Mouse (Mus musculus): ENCODE measurements around the gene Arl3. TPM values are rescaled to one million over a fixed set of nuclear protein-coding genes. Genes with fewer than 3 reads are reported as not detected.

The Arl3 gene
- polyA plus RNA-seq, 1 experiment from 2014 or later, result 159 TPM

- Histone ChIP-seq H3K9ac (ENCODE audit: low read length) (no peak overlapping the region), H3K27ac (ENCODE audit: low read depth, low read length) (no peak overlapping the region), H3K9me3 (replicated peaks; ENCODE audit: control insufficient read depth, low read length) (no peaks in the 10 kb centered on the region)
Measured at GRCm38 (mm10) chr19:46533525-46533924, 39.5 kb downstream of the Arl3 start.

GRCm38 (mm10) chr19:46533066-46533465 lies 39.9 kb downstream of the Arl3 start:
- ATAC-seq (no peak), DNase-seq (ENCODE audit: low spot score) (no peak)
- Histone ChIP-seq H3K4me3 (ENCODE audit: low read depth, low read length) (no peak overlapping the region), H3K9me3 (replicated peaks; ENCODE audit: control insufficient read depth, low read length) (no peaks in the 10 kb centered on the region), H3K9ac (ENCODE audit: low read length) (no peak overlapping the region), H3K27me3 (replicated peaks; ENCODE audit: control insufficient read depth, insufficient read depth, low read length) (no peaks in the 10 kb centered on the region), H3K27ac (ENCODE audit: low read depth, low read length) (0 out of 2 replicates have a peak overlapping the region, but pooled peaks have one; percentile 21), H3K4me2 (ENCODE audit: low read length) (no peak overlapping the region), H3K4me1 (ENCODE audit: control insufficient read depth, insufficient read depth, low read length) (peaks cover 49% of the 10 kb centered on the region), H3K36me3 (ENCODE audit: control insufficient read depth, insufficient read depth, low read length) (peaks cover 12% of the 10 kb centered on the region)
- 66% methylated on average over 4 of the region's 4 CpGs for WGBS

More at GRCm38 (mm10) chr19:46533525-46533924, 39.5 kb downstream of the Arl3 start:
- no peak overlapping the region for H3K4me3 ChIP-seq (ENCODE audit: low read depth, low read length)
- WGBS, result 80% methylated on average over 5 of the region's 5 CpGs
- no peak for DNase-seq (ENCODE audit: low spot score)
- no peaks in the 10 kb centered on the region for H3K27me3 ChIP-seq (replicated peaks; ENCODE audit: control insufficient read depth, insufficient read depth, low read length)
- H3K4me2 ChIP-seq (ENCODE audit: low read length), result no peak overlapping the region
- ATAC-seq, result no peak
- H3K36me3 ChIP-seq (ENCODE audit: control insufficient read depth, insufficient read depth, low read length), result peaks cover 16% of the 10 kb centered on the region
- peaks cover 44% of the 10 kb centered on the region for H3K4me1 ChIP-seq (ENCODE audit: control insufficient read depth, insufficient read depth, low read length)

GRCm38 (mm10) chr19:46532031-46532688 lies 40.8 kb downstream of the Arl3 start:
- Histone ChIP-seq H3K4me1 (ENCODE audit: control insufficient read depth, insufficient read depth, low read length) (peaks cover 56% of the 10 kb centered on the region), H3K36me3 (ENCODE audit: control insufficient read depth, insufficient read depth, low read length) (peaks cover 9% of the 10 kb centered on the region), H3K4me2 (ENCODE audit: low read length) (no peak overlapping the region), H3K27ac (ENCODE audit: low read depth, low read length) (peak overlapping the region; percentile 33; the same call in 1 of the 2 replicates), H3K9me3 (replicated peaks; ENCODE audit: control insufficient read depth, low read length) (no peaks in the 10 kb centered on the region), H3K9ac (ENCODE audit: low read length) (peak overlapping the region; percentile 32; the same call in 1 of the 2 replicates), H3K4me3 (ENCODE audit: low read depth, low read length) (no peak overlapping the region), H3K27me3 (replicated peaks; ENCODE audit: control insufficient read depth, insufficient read depth, low read length) (no peaks in the 10 kb centered on the region)
- 7% methylated on average over 10 of the region's 10 CpGs for WGBS
- no peak for ATAC-seq
- no peak for DNase-seq (ENCODE audit: low spot score)

GRCm38 (mm10) chr19:46531071-46532030 lies 41.6 kb downstream of the Arl3 start:
- Histone ChIP-seq H3K9me3 (replicated peaks; ENCODE audit: control insufficient read depth, low read length) (no peaks in the 10 kb centered on the region), H3K36me3 (ENCODE audit: control insufficient read depth, insufficient read depth, low read length) (peaks cover 5% of the 10 kb centered on the region), H3K4me2 (ENCODE audit: low read length) (no peak overlapping the region; the same call in 1 of the 2 replicates), H3K4me1 (ENCODE audit: control insufficient read depth, insufficient read depth, low read length) (peaks cover 63% of the 10 kb centered on the region), H3K9ac (ENCODE audit: low read length) (peak overlapping the region; percentile 49; the same call in 1 of the 2 replicates), H3K27ac (ENCODE audit: low read depth, low read length) (peak overlapping the region; percentile 92; the same call in 1 of the 2 replicates), H3K27me3 (replicated peaks; ENCODE audit: control insufficient read depth, insufficient read depth, low read length) (no peaks in the 10 kb centered on the region), H3K4me3 (ENCODE audit: low read depth, low read length) (no peak overlapping the region)
- DNase-seq (ENCODE audit: low spot score), result no peak
- ATAC-seq, result no peak
- 16% methylated on average over 16 of the region's 16 CpGs for WGBS

GRCm38 (mm10) chr19:46530449-46530990 lies 42.5 kb downstream of the Arl3 start:
- H3K4me2 ChIP-seq (ENCODE audit: low read length), result 0 out of 2 replicates have a peak overlapping the region, but pooled peaks have one; percentile 10
- peak overlapping the region; percentile 92 for H3K27ac ChIP-seq (ENCODE audit: low read depth, low read length)
- 20% methylated on average over 8 of the region's 8 CpGs for WGBS
- no peaks in the 10 kb centered on the region for H3K27me3 ChIP-seq (replicated peaks; ENCODE audit: control insufficient read depth, insufficient read depth, low read length)
- no peak overlapping the region for H3K4me3 ChIP-seq (ENCODE audit: low read depth, low read length)
- peaks cover 5% of the 10 kb centered on the region for H3K36me3 ChIP-seq (ENCODE audit: control insufficient read depth, insufficient read depth, low read length)
- DNase-seq (ENCODE audit: low spot score), result no peak
- H3K4me1 ChIP-seq (ENCODE audit: control insufficient read depth, insufficient read depth, low read length), result peaks cover 71% of the 10 kb centered on the region
- no peak for ATAC-seq
- H3K9ac ChIP-seq (ENCODE audit: low read length), result peak overlapping the region; percentile 49
- H3K9me3 ChIP-seq (replicated peaks; ENCODE audit: control insufficient read depth, low read length), result no peaks in the 10 kb centered on the region

- Histone ChIP-seq H3K9me3 (replicated peaks; ENCODE audit: control insufficient read depth, low read length) (no peaks in the 10 kb centered on the region), H3K4me3 (ENCODE audit: low read depth, low read length) (no peak overlapping the region), H3K4me1 (ENCODE audit: control insufficient read depth, insufficient read depth, low read length) (peaks cover 78% of the 10 kb centered on the region), H3K4me2 (ENCODE audit: low read length) (peak overlapping the region; percentile 62), H3K36me3 (ENCODE audit: control insufficient read depth, insufficient read depth, low read length) (peaks cover 5% of the 10 kb centered on the region), H3K27ac (ENCODE audit: low read depth, low read length) (peak overlapping the region; percentile 92), H3K9ac (ENCODE audit: low read length) (peak overlapping the region; percentile 59), H3K27me3 (replicated peaks; ENCODE audit: control insufficient read depth, insufficient read depth, low read length) (no peaks in the 10 kb centered on the region)
- DNase-seq (ENCODE audit: low spot score) (no peak), ATAC-seq (0 out of 2 replicates have a peak, but pooled peaks have one; percentile 1)
- 12% methylated on average over 13 of the region's 13 CpGs for WGBS
Measured at GRCm38 (mm10) chr19:46529601-46530448, 43.2 kb downstream of the Arl3 start.

- Histone ChIP-seq H3K9me3 (replicated peaks; ENCODE audit: control insufficient read depth, low read length) (no peaks in the 10 kb centered on the region), H3K9ac (ENCODE audit: low read length) (peak overlapping the region; percentile 59), H3K27me3 (replicated peaks; ENCODE audit: control insufficient read depth, insufficient read depth, low read length) (no peaks in the 10 kb centered on the region), H3K27ac (ENCODE audit: low read depth, low read length) (peak overlapping the region; percentile 92), H3K4me3 (ENCODE audit: low read depth, low read length) (peak overlapping the region; percentile 25), H3K36me3 (ENCODE audit: control insufficient read depth, insufficient read depth, low read length) (no peaks in the 10 kb centered on the region), H3K4me1 (ENCODE audit: control insufficient read depth, insufficient read depth, low read length) (peaks cover 90% of the 10 kb centered on the region), H3K4me2 (ENCODE audit: low read length) (peak overlapping the region; percentile 62)
- ATAC-seq (peak; percentile 46), DNase-seq (ENCODE audit: low spot score) (peak; percentile 90)
- 1% methylated on average over 20 of the region's 20 CpGs for WGBS
Measured at GRCm38 (mm10) chr19:46528529-46529213, 44.3 kb downstream of the Arl3 start.
